Mouse (Mus musculus) bone marrow macrophage, adult 2 months (primary cell): Measurements from ENCODE around the gene Gm20388. TPM values are rescaled to one million over a fixed set of nuclear protein-coding genes. Genes with fewer than 3 reads are reported as not detected.

Experiments used
- H3K27ac ChIP-seq: 2 replicates; pipeline ENCODE4 v1.5.1; 2012; ENCODE audit warnings: low read depth, low read length; ENCODE audit not compliant: insufficient read depth
- H3K4me1 ChIP-seq: 2 replicates; pipeline ENCODE4 v1.6.1; 2012; ENCODE audit warnings: low read length; ENCODE audit not compliant: control insufficient read depth, insufficient read depth
- H3K4me3 ChIP-seq: 2 replicates; pipeline ENCODE4 v1.5.1; 2012; ENCODE audit warnings: mild to moderate bottlenecking, low read length, moderate library complexity; ENCODE audit not compliant: insufficient read depth
- CTCF ChIP-seq: IDR thresholded peaks from 2 replicates; pipeline ENCODE4 v1.5.1; 2012; ENCODE audit warnings: low read depth, mild to moderate bottlenecking, low read length, moderate library complexity
- POLR2A ChIP-seq: IDR thresholded peaks from 2 replicates; pipeline ENCODE4 v1.6.1; 2012; ENCODE audit warnings: mild to moderate bottlenecking, low read depth, low read length, borderline replicate concordance
- polyA plus RNA-seq: library from polyadenylated mRNA; stranded (reverse); fragments of >200 nt; gene quantifications from 2 replicates; pipeline ENCODE4 v1.2.4, GENCODE M21; 2012; ENCODE audit not compliant: missing spikeins, insufficient read depth, insufficient read length

Gene Gm20388
- polyA plus RNA-seq, 1 experiment, result 32.7 TPM

DNA sequence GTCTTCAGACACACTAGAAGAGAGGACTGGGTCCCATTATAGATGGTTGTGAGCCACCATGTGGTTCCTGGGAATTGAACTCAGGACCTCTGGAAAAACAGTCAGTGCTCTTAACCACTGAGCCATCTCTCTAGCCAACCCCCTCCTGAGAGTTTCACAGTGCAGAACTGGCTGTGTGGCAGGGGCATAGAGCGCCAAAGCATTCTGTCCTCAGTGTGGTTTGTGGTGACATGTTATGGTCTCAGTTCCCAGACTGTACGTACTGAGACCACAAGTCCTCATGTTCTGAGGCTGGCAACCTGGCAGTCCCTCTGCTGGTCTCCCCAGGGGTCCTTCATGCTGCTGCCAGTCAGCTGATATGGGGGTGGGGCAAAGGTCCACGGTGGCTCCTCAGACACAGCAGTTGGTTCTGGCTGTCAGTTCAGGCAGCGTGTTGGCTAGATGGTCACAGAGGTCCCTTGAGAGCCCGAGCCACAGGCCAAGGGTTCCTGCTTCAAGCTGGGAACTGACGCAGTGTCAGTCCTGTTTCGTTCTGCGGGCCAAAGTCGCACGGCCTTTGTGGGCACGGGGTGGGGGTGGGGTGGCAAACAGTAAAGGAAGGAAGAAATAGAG, 68.2 kb downstream of the Gm20388 start:
- Histone ChIP-seq H3K4me3 (no peak overlapping the region), H3K4me1 (0 out of 2 replicates have a peak, but pooled peaks cover 2% of the 10 kb centered on the region), H3K27ac (no peak overlapping the region)
- no peak for TF ChIP-seq CTCF
- TF ChIP-seq POLR2A, result no peak

GRCm38 (mm10) chr8:119981253-119981652, 70.6 kb downstream of the Gm20388 start:
- Histone ChIP-seq H3K27ac (no peak overlapping the region), H3K4me3 (no peak overlapping the region), H3K4me1 (peaks cover 3% of the 10 kb centered on the region; the same call in 1 of the 2 replicates)
- TF ChIP-seq CTCF (no peak), POLR2A (no peak)

DNA sequence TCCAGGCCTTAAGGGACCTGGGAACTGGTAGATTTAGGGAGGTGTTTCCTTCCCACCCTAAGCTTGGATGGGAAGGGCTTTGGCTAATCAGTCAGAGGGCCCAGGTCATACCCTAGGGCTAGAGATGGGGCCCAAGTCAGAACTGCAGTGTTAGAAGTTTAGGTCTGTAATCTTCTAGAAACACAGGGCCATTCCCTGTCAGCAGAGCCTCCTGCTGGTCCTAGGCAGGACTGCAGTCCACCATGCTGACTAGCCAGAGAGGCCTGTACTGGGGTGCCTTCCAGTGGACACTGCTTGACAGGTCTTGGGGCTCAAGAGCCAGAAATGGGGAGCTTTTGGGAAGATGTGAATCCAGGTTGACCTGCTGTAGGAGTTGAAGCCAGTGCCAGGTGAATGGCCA, 73.4 kb downstream of the Gm20388 start:
- Histone ChIP-seq H3K27ac (no peak overlapping the region), H3K4me1 (peaks cover 14% of the 10 kb centered on the region), H3K4me3 (no peak overlapping the region)
- no peak for TF ChIP-seq POLR2A
- TF ChIP-seq CTCF, result no peak

GRCm38 (mm10) chr8:119986174-119986573, 75.5 kb downstream of the Gm20388 start:
- TF ChIP-seq POLR2A, result no peak
- H3K27ac ChIP-seq, result no peak overlapping the region
- peaks cover 14% of the 10 kb centered on the region for H3K4me1 ChIP-seq
- no peak overlapping the region for H3K4me3 ChIP-seq

DNA sequence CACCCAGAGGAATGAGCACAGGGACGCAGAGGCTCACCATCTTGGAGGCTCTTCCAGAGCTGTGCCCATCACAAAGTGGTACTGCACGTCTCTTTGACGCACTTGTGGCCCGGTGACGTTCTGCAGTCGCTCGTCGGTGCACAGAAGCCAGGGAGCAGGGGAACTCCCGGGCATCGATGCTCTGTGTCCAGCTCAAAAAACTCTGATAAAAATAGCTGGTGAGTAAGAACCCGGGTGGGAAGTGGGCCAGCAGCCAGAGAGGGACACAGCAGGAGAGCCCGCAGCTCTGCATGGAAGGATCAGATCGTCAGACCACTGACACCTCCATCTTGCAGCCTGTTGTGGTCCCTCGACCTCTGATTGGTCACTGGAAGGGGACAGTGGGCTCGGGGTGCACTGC, 77.4 kb downstream of the Gm20388 start:
- Histone ChIP-seq H3K27ac (no peak overlapping the region), H3K4me3 (0 out of 2 replicates have a peak overlapping the region, but pooled peaks have one; percentile 10)
- TF ChIP-seq CTCF (no peak), POLR2A (no peak)

GRCm38 (mm10) chr8:119992249-119992648, 81.6 kb downstream of the Gm20388 start, which contains the start of gene Crispld2:
Crispld2 (plus strand) TSS chr8:119992438.
- H3K4me1 ChIP-seq, result peaks cover 11% of the 10 kb centered on the region
- H3K27ac ChIP-seq, result no peak within 1 kb of the TSS
- no peak within 1 kb of the TSS for H3K4me3 ChIP-seq
- TF ChIP-seq CTCF (no peak), POLR2A (no peak)

More for the DNA sequence above, 77.4 kb downstream of the Gm20388 start:
- H3K4me1 ChIP-seq, result peaks cover 14% of the 10 kb centered on the region

DNA sequence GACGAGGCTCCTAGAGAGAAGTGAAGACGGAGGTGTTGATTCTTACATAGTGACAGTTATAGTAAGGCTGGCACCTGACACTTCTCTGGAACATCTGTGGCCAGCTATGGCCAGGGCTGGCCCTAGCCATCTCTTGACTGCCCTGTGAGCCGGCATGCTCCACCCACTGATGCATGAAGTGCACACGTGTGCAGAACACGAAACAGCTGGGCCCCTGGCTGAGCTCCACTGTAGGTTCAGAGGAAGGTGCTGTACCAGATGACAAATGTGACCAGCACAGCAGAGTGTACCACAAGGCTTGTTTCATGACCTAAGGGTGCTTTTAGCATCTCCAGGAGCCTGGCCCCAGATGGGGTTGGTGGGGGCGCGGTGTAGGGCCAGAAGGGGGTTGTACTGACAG, 83.5 kb downstream of the Gm20388 start:
- Histone ChIP-seq H3K4me1 (no peaks in the 10 kb centered on the region), H3K27ac (no peak overlapping the region), H3K4me3 (no peak overlapping the region)
- TF ChIP-seq POLR2A, result no peak
- TF ChIP-seq CTCF, result no peak

DNA sequence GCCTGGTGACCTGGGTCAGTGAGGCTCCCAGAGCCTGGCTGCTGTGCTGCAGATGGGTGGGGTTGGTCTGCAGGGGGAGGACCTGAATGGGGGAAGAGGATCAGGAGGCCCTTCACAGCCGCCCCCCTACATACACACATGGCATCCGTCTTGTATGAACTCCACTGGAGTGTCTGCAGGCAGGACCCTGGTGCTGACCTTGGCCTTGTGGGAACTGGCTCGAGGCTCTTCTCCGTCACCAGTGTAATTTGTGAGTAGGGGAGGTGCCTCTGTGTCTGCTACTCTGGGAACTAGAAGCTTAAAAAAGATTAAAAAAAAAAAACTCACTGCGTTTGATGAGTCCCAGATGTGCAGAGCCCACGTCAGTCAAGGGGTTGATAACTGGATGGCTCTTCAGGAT, 83.9 kb downstream of the Gm20388 start:
- H3K4me1 ChIP-seq, result no peaks in the 10 kb centered on the region
- H3K27ac ChIP-seq, result no peak overlapping the region
- no peak overlapping the region for H3K4me3 ChIP-seq
- TF ChIP-seq POLR2A (no peak), CTCF (no peak)

DNA sequence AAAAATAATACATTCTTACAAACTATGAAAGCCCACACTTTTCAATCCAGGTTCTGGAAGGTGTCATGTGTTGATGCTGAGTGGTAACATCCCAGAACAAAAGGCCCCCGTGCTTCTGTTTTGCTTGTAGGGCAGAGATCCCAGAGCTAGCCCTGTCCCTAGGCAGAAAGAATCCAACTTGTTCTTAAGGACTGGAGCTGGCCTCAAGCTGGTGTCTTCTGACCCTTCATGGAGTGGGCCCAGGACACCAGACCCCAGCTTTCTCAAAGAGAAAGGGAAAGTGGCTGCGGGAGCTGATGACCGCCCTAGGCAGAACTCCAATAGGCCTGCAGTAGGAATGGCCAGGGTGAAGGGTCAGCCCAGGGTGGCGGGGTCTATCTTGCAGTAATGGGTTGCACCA, 86.6 kb downstream of the Gm20388 start:
- Histone ChIP-seq H3K4me1 (no peaks in the 10 kb centered on the region), H3K27ac (no peak overlapping the region), H3K4me3 (no peak overlapping the region)
- TF ChIP-seq CTCF, result no peak
- TF ChIP-seq POLR2A, result no peak

- TF ChIP-seq CTCF (no peak), POLR2A (no peak)
- no peak overlapping the region for H3K4me3 ChIP-seq
- H3K4me1 ChIP-seq, result no peaks in the 10 kb centered on the region
- no peak overlapping the region for H3K27ac ChIP-seq
Measured at GRCm38 (mm10) chr8:120000461-120000860, 89.8 kb downstream of the Gm20388 start.

- TF ChIP-seq POLR2A (no peak), CTCF (no peak)
- no peak overlapping the region for H3K4me3 ChIP-seq
- H3K4me1 ChIP-seq, result no peaks in the 10 kb centered on the region
- H3K27ac ChIP-seq, result no peak overlapping the region
Measured at GRCm38 (mm10) chr8:120001712-120002111, 91.1 kb downstream of the Gm20388 start.
